Mouse (Mus musculus): ENCODE data around the gene Phospho1. TPM values are rescaled to one million over a fixed set of nuclear protein-coding genes. Genes with fewer than 3 reads are reported as not detected.

Phospho1 gene
- polyA plus RNA-seq, 1 experiment from 2014 or later = not detected

DNA sequence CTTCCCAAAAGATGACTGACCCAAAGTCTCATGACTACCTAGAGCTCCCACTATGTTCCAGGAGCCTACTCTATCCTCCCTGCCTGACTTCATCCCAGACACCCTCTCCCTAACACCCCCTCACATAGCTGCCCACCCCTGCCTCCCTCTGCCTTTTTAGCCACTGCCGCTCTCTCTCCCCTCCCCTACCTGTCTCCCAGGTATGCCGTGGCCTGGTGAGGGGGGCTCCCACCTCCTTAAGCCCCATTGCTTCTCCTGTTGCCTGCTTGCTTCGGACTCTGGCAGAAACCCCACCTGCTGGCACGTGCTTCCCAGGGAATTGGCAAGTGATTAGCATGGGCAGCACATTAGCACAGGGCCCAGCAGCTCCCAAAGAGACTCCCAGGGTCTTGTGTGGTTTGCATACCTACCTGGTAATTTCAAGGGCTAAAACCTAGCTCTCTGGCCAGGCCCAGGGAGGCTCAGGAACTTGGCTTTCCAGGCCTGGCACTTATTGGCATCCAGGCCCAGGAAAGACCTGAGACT, 5.3 kb downstream of the Phospho1 start:
- H3K4me3 ChIP-seq (replicated peaks) = no peak overlapping the region
- WGBS = 38% methylated on average over 4 of the region's 4 CpGs
- no peak for ATAC-seq (replicated peaks; ENCODE audit: low FRiP score)

DNA sequence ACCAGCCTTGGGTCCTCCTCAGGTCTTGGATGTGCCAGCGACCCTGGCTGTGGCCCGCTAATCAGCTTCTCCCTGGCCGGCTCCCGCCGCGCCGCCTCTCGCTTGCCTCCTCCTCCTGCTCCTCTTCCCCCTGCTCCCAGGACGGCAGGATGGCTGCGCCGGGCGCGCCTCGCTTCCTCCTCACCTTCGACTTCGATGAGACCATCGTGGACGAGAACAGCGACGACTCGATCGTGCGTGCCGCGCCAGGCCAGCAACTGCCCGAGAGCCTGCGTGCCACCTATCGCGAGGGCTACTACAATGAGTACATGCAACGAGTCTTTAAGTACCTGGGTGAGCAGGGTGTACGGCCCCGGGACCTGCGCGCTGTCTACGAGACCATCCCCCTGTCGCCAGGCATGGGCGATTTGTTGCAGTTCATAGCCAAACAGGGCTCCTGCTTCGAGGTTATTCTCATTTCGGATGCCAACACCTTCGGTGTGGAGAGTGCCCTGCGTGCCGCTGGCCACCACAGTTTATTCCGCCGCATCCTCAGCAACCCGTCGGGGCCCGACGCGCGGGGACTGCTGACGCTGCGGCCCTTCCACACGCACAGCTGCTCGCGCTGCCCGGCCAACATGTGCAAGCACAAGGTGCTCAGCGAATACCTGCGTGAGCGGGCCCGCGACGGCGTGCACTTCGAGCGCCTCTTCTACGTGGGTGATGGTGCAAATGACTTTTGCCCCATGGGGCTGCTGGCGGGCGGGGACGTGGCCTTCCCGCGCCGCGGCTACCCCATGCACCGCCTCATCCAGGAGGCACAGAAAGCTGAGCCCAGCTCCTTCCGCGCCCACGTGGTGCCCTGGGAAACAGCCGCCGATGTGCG, 6.3 kb downstream of the Phospho1 start:
- Histone ChIP-seq H3K36me3 (no peaks in the 10 kb centered on the region), H3K9ac (0 out of 2 replicates have a peak overlapping the region, but pooled peaks have one; percentile 21), H3K27me3 (peaks cover 95% of the 10 kb centered on the region), H3K27ac (no peak overlapping the region), H3K4me2 (peak overlapping the region; percentile 54), H3K4me1 (peaks cover 44% of the 10 kb centered on the region), H3K9me3 (replicated peaks) (no peaks in the 10 kb centered on the region), H3K4me3 (replicated peaks) (peak overlapping the region; percentile 33)
- WGBS = 2% methylated on average over 80 of the region's 80 CpGs
- no peak for ATAC-seq (replicated peaks; ENCODE audit: low FRiP score)

More for the DNA sequence above, 5.3 kb downstream of the Phospho1 start:
- H3K27ac ChIP-seq = no peak overlapping the region
- H3K9ac ChIP-seq = no peak overlapping the region
- H3K36me3 ChIP-seq = no peaks in the 10 kb centered on the region
- H3K4me2 ChIP-seq = peak overlapping the region; percentile 54
- no peaks in the 10 kb centered on the region for H3K9me3 ChIP-seq (replicated peaks)
- H3K4me1 ChIP-seq = peaks cover 41% of the 10 kb centered on the region
- peaks cover 95% of the 10 kb centered on the region for H3K27me3 ChIP-seq

DNA sequence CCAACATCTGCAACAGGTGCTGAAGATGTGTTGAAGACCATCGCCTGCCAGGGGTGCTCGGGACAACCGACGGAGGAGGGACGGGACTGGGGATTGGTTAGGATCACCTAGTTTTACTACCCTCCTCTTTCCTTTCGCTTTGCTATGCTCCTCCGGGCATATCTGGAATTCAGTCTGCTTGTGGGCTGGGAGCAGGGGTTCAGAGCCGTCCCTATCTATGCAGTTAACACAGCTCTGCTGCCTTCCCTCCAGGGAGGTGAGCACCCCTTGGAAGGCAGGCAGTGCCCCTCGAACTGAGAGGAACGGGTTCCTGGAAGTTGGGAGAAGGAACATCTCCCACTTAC, 6.9 kb downstream of the Phospho1 start:
- H3K9ac ChIP-seq = 0 out of 2 replicates have a peak overlapping the region, but pooled peaks have one; percentile 21
- peak overlapping the region; percentile 54 for H3K4me2 ChIP-seq
- H3K27me3 ChIP-seq = peaks cover 98% of the 10 kb centered on the region
- H3K27ac ChIP-seq = no peak overlapping the region
- 2% methylated on average over 10 of the region's 10 CpGs for WGBS
- peaks cover 50% of the 10 kb centered on the region for H3K4me1 ChIP-seq
- H3K4me3 ChIP-seq (replicated peaks) = peak overlapping the region; percentile 33
- H3K36me3 ChIP-seq = no peaks in the 10 kb centered on the region
- ATAC-seq (replicated peaks; ENCODE audit: low FRiP score) = no peak
- no peaks in the 10 kb centered on the region for H3K9me3 ChIP-seq (replicated peaks)

DNA sequence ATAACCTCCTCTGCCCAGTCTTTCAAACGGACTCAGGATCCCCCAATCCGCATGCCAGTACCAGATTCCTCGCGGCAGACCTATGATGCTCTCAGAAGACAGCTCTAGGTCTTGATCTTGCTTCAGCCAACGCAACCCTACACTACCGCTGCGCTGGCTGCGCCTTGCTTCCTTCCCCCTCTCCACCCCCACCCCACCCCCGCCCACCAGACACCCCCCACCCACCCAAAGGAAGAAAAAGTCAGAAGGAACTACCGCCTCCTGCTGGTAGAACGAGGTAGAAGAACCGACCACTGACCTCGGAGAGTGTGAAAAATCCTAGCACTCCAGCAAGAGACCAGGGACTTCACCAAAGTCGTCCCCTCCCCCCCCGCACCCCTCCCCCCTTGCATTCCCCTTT, 7.3 kb downstream of the Phospho1 start:
- 5% methylated on average over 14 of the region's 15 CpGs for WGBS
- peaks cover 54% of the 10 kb centered on the region for H3K4me1 ChIP-seq
- H3K9me3 ChIP-seq (replicated peaks) = no peaks in the 10 kb centered on the region
- H3K4me3 ChIP-seq (replicated peaks) = peak overlapping the region; percentile 33
- H3K36me3 ChIP-seq = no peaks in the 10 kb centered on the region
- no peak for ATAC-seq (replicated peaks; ENCODE audit: low FRiP score)
- H3K27me3 ChIP-seq = peaks cover 97% of the 10 kb centered on the region
- peak overlapping the region; percentile 54 for H3K4me2 ChIP-seq
- no peak overlapping the region for H3K27ac ChIP-seq
- H3K9ac ChIP-seq = no peak overlapping the region

DNA sequence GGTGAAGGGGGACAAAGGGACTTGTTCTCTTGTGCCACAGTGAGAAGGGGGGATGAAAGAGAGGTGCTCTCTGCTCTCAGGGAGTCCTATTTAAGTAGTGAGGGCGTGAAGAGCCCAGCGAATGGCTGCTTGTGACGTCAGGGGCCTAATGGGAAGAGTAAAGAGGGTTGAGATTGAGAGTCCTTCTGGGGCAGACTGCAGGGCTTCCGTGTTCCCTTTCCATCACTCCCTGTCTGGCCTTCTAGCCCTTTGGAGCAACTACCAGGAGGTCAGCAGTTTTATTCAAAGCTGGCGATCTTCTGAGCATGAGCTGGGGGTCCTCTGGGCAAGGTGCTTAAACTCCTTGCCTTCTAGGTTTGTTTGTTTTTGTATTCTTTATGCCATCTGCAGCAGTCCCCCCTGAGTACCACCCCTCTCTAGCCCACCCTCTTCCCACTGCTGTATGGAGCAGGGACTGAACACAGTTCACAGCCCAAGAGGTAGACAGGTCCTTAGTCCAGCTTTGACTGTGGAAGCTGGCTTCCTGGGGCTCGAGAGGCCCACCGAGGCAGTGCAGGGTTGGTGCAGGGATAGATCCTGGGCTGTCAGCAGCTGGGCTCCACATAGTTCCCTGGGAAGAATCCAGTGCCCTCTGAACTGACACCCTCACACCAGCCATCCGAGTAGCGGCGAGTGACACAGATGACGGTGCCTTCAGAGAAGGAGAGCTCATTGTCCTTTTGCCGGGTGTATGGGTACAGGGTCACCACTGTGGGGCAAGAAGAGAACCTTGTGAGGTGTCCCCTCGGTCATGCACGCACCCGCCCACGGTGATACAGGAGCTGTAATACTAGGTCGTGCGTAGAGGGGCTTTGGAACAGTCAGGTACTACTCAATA, 8.1 kb downstream of the Phospho1 start:
- H3K27ac ChIP-seq = no peak overlapping the region
- WGBS = 36% methylated on average over 18 of the region's 18 CpGs
- H3K4me3 ChIP-seq (replicated peaks) = no peak overlapping the region
- H3K36me3 ChIP-seq = no peaks in the 10 kb centered on the region
- ATAC-seq (replicated peaks; ENCODE audit: low FRiP score) = no peak
- no peaks in the 10 kb centered on the region for H3K9me3 ChIP-seq (replicated peaks)
- no peak overlapping the region for H3K4me2 ChIP-seq
- H3K27me3 ChIP-seq = peaks cover 94% of the 10 kb centered on the region
- peaks cover 61% of the 10 kb centered on the region for H3K4me1 ChIP-seq
- H3K9ac ChIP-seq = no peak overlapping the region

DNA sequence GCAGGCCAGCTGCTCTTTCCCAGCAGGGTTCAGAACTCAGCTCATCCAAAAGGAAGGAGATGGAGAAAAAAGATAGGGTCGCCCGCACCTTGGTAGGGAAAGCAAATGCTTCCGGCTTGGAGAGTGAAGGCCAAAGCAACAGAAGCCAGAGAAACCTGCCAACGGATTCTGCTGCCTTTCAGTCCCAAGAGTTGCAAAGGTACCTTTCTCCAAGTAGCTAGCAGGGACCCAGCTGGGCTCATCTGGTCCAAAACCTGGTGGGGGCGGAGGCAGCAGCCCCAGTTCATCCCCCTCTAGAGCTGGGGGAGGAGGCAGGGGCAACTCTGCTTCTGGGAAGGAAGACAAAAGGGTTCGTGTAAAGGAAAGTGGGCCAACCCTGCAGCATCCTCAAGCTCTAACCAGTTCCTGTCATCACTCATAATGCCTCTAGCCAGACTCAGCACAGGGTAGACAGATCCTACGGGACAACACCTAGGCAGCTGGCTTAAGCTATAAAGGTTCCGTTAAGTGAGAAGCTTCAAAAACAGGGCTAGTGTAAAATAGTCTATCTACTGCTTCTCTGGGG, 8.8 kb downstream of the Phospho1 start:
- WGBS = 28% methylated on average over 8 of the region's 8 CpGs
- no peaks in the 10 kb centered on the region for H3K36me3 ChIP-seq
- no peaks in the 10 kb centered on the region for H3K9me3 ChIP-seq (replicated peaks)
- no peak for ATAC-seq (replicated peaks; ENCODE audit: low FRiP score)
- H3K27ac ChIP-seq = no peak overlapping the region
- H3K4me1 ChIP-seq = peaks cover 68% of the 10 kb centered on the region
- no peak overlapping the region for H3K9ac ChIP-seq
- no peak overlapping the region for H3K4me2 ChIP-seq
- H3K27me3 ChIP-seq = peaks cover 88% of the 10 kb centered on the region
- no peak overlapping the region for H3K4me3 ChIP-seq (replicated peaks)

DNA sequence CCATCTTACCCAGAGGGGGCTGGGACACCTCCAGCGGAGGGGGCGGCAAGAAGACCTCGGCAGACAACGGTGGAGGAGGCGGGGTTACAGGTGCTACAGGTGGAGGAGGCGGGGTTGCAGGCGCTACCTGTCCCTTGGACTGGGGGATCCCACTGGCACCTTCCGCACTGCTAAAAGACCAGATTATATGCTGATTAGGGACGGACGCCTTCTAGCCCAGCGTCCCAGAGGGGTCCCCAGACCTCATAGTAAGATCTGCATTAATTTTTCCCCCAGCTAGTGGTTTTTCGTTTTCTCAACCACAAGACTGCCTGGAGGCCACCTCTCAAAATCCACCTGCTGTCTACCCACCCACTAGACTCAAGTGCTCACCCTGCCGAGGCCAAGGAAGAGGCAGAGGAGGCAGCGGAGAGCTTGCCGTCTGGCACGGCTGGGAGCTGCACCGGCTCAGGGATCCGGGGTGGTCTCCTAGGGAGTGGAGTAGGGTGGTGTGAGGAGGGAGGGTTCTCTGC, 9.4 kb downstream of the Phospho1 start:
- H3K4me1 ChIP-seq = peaks cover 69% of the 10 kb centered on the region
- no peak overlapping the region for H3K9ac ChIP-seq
- no peaks in the 10 kb centered on the region for H3K36me3 ChIP-seq
- peak overlapping the region; percentile 42 for H3K4me2 ChIP-seq
- H3K27ac ChIP-seq = no peak overlapping the region
- ATAC-seq (replicated peaks; ENCODE audit: low FRiP score) = no peak
- peak overlapping the region; percentile 8; the same call in 1 of the 2 replicates for H3K4me3 ChIP-seq (replicated peaks)
- no peaks in the 10 kb centered on the region for H3K9me3 ChIP-seq (replicated peaks)
- H3K27me3 ChIP-seq = peaks cover 82% of the 10 kb centered on the region
- WGBS = 7% methylated on average over 18 of the region's 18 CpGs

DNA sequence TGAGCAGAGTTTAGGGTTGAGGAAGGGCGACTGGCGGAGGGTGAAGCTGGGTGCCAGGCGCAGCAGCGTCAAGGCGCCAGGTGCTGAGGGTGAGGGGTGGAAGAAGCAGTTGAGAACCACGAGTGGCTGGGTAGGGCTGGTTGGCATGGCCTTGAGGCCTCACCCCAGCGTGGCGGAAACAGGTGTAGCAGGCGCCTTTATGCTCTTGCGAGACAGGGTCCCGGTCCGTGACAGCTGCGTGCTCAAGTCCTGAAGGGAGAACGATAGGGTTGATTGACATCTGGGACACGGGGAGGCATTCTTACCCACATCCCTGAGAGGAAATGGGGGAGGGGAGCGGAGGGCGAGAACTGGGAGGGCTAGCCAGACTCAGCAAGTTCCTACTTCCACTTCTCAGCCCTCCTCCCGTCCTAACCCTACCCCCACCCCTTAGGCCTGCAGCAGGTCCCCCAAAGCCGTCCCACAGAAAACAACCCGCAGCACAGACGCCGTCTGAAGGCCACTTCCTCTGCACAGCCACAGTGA, 9.9 kb downstream of the Phospho1 start:
- no peaks in the 10 kb centered on the region for H3K9me3 ChIP-seq (replicated peaks)
- H3K9ac ChIP-seq = no peak overlapping the region
- H3K27ac ChIP-seq = no peak overlapping the region
- H3K4me3 ChIP-seq (replicated peaks) = peak overlapping the region; percentile 8; the same call in 1 of the 2 replicates
- H3K36me3 ChIP-seq = no peaks in the 10 kb centered on the region
- WGBS = 5% methylated on average over 22 of the region's 22 CpGs
- H3K27me3 ChIP-seq = peaks cover 77% of the 10 kb centered on the region
- peaks cover 72% of the 10 kb centered on the region for H3K4me1 ChIP-seq
- peak overlapping the region; percentile 42 for H3K4me2 ChIP-seq
- no peak; the same call in 1 of the 2 replicates for ATAC-seq (replicated peaks; ENCODE audit: low FRiP score)

DNA sequence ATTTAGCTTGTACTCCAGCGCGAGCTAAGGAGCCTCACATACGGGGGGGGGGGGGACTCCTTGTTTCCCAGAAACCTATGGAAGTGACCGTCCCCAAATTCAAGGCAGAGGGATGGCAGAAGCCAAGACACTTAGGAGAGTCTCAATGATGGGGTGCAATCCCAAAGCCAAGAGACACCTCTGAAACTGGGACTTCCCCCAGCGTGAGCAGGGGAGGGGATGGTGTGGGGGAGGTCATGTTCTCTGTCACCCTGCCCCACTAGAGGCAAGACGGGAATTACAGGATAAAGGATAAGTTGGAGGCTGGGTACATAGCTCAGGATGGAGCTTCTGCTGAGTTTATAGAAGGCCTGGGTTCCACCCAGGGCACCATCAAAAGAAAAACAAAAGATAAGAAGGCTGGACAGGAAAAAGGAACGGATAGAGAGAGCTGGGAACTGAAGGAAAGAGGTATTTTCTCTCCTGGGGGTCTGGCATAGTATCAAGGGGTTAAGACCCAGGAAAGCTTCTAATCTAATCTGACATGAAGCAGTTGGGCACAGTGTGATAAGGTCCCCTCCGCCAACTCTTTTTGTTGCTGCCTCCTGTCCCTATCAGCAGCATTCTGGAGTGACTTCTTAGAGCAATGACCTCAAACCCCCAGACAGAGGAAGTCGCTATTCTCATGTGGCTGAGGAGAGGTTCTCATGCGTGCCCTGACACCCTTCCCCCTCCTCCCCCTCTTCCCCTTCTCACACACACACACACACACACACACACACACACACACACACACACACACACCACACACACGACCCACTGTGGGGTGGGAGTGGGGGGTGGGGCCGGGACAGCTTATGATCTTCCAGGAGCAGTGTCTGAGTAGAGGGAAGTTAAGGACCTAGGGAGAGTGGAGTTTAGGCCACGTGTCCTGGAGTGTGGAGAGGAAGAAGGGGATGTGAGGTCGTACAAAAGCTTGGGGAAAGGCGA, 10.7 kb downstream of the Phospho1 start:
- Histone ChIP-seq H3K36me3 (no peaks in the 10 kb centered on the region), H3K4me1 (peaks cover 78% of the 10 kb centered on the region), H3K27ac (0 out of 2 replicates have a peak overlapping the region, but pooled peaks have one; percentile 10), H3K9me3 (replicated peaks) (no peaks in the 10 kb centered on the region), H3K27me3 (peaks cover 70% of the 10 kb centered on the region), H3K9ac (no peak overlapping the region), H3K4me3 (replicated peaks) (no peak overlapping the region), H3K4me2 (peak overlapping the region; percentile 42; the same call in 1 of the 2 replicates)
- 18% methylated on average over 15 of the region's 15 CpGs for WGBS
- ATAC-seq (replicated peaks; ENCODE audit: low FRiP score) = no peak

DNA sequence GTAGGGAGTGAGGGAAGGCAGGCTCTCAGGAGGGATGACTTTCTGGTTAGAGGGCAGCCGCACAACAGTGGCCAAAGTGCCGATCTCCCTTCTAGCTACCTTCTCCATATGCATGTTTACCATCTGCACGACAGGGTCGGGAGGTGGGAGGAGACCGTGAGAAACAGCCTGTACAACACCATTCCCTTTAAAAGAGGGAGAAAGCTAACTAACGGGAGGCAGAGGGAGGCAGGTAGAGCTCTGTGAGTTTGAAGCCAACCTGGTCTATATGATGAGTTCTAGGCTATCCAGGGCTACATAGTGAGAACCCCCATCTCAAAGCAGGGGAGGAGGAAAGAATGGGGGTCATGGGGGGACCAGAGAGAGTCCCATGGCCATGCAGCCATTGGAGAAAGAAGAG, 11.5 kb downstream of the Phospho1 start:
- no peaks in the 10 kb centered on the region for H3K9me3 ChIP-seq (replicated peaks)
- WGBS = 32% methylated on average over 6 of the region's 6 CpGs
- H3K4me3 ChIP-seq (replicated peaks) = no peak overlapping the region
- H3K27me3 ChIP-seq = peaks cover 70% of the 10 kb centered on the region
- no peaks in the 10 kb centered on the region for H3K36me3 ChIP-seq
- no peak overlapping the region for H3K9ac ChIP-seq
- H3K4me2 ChIP-seq = 0 out of 2 replicates have a peak overlapping the region, but pooled peaks have one; percentile 1
- H3K27ac ChIP-seq = peak overlapping the region; percentile 10; the same call in 1 of the 2 replicates
- H3K4me1 ChIP-seq = peaks cover 70% of the 10 kb centered on the region
- no peak for ATAC-seq (replicated peaks; ENCODE audit: low FRiP score)

All from kidney, embryonic 15.5 days (tissue).